Comparison of ENCODE assay signal across 9 mouse cellular contexts in the genomic region with DNA sequence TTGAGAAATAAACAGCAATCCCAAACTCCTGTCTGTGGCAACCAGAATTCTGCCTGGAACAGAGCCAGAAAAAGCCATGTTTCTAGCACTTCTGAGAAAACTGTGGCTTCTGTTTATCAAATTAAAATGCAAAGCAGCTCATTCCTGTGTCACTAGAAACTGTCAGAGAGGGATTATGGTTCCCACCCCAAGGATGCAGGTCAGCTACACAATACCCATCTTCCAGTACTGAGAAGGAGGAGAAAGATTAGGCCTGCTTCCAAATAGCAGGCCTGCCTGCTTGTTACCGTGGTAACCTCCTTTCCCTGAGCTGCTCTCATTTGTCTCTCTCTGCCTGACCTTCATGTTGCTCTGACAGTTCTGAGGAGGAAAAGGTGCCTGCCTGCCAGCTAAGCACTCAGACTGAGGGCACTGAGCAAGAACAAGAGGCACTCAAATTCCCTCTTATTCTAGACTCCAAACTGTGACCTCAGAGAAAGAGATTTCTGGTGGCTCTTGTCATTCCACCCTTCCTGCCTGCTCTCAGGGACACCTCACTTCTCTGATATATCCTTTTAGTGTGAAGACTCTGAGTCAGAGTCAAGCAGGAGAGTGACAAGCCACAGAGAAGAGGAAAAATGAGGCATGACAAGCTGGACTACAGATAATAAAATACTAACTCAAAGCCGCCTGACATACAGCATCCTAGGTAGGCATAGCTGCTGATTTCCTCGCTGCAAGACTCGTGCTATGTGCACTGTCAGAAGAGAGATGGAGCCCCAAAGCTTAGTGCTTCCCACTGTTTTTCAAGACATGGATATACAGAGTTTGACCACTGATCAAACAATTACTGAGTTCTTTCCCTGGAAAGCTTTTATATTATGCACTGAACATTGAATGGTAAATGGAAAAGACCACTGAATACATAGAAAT.
DNase-seq lines count a peak whose midpoint lies in the region; ATAC-seq and TF ChIP-seq lines count a peak whose summit lies in the region.
"Had no signal": no experiment of that assay in that cellular context is flagged by ENCODE, and none has a peak within 500 bp of the region (broad histone marks: within the 10 kb centered on the region; RNA-seq: fewer than 3 reads in every experiment).

No protein-coding gene starts in this region.

- H3K9ac ChIP-seq in MEL (ENCODE audit: control insufficient read depth, low read depth, low read length, poor library complexity, severe bottlenecking) = no peak overlapping the region
- peak overlapping the region; percentile 40 for H3K9ac ChIP-seq in forebrain, embryonic 14.5 days (ENCODE audit: low read length)
- no peak overlapping the region for H3K9ac ChIP-seq in hindbrain, embryonic 15.5 days

- no peak overlapping the region for H3K27ac ChIP-seq in MEL (ENCODE audit: control insufficient read depth, low read depth, low read length)
- peak overlapping the region; percentile 80 for H3K27ac ChIP-seq in forebrain, embryonic 14.5 days (ENCODE audit: low read depth, low read length)
- peak overlapping the region; percentile 85 for H3K27ac ChIP-seq in hindbrain, embryonic 15.5 days (replicated peaks)
- peak overlapping the region; percentile 19 for H3K27ac ChIP-seq in midbrain, embryonic 10.5 days (replicated peaks)

- peaks cover 3% of the 10 kb centered on the region; the same call in 1 of the 2 replicates for H3K79me2 ChIP-seq in MEL (ENCODE audit: control insufficient read depth, insufficient read depth, low read length, poor library complexity)

- no peaks in the 10 kb centered on the region for H3K27me3 ChIP-seq in MEL (ENCODE audit: control insufficient read depth in 1 of 2, insufficient read depth in 2 of 2, low read length in 2 of 2)
- no peaks in the 10 kb centered on the region for H3K27me3 ChIP-seq in forebrain, embryonic 14.5 days (replicated peaks; ENCODE audit: control insufficient read depth, insufficient read depth, low read length)
- no peaks in the 10 kb centered on the region for H3K27me3 ChIP-seq in hindbrain, embryonic 15.5 days
- H3K27me3 ChIP-seq in midbrain, embryonic 10.5 days (ENCODE audit: low read depth, poor library complexity, severe bottlenecking) = no peaks in the 10 kb centered on the region

- H3K36me3 ChIP-seq in MEL (ENCODE audit: control insufficient read depth in 1 of 2, insufficient read depth in 2 of 2, low read length in 2 of 2) = peaks cover 0 to 3% of the 10 kb centered on the region in 2 experiments; a peak in 1 of 4 replicates
- H3K36me3 ChIP-seq in forebrain, embryonic 14.5 days (ENCODE audit: control insufficient read depth, insufficient read depth, low read length) = no peaks in the 10 kb centered on the region
- H3K36me3 ChIP-seq in hindbrain, embryonic 15.5 days = no peaks in the 10 kb centered on the region
- peaks cover 17% of the 10 kb centered on the region for H3K36me3 ChIP-seq in midbrain, embryonic 10.5 days

- no peak for TF ChIP-seq RAD21 in MEL (IDR thresholded peaks at IDR 0.05; ENCODE audit: low read depth, low read length)

- H3K4me1 ChIP-seq in MEL (ENCODE audit: control insufficient read depth in 1 of 2, insufficient read depth in 2 of 2, low read length in 2 of 2) = peaks cover 2 to 9% of the 10 kb centered on the region in 2 experiments; a peak in 3 of 4 replicates
- peaks cover 38% of the 10 kb centered on the region for H3K4me1 ChIP-seq in forebrain, embryonic 14.5 days (ENCODE audit: control insufficient read depth, insufficient read depth, low read length)
- H3K4me1 ChIP-seq in hindbrain, embryonic 15.5 days (replicated peaks) = peaks cover 47% of the 10 kb centered on the region
- peaks cover 51% of the 10 kb centered on the region for H3K4me1 ChIP-seq in midbrain, embryonic 10.5 days

- DNase-seq in MEL (ENCODE audit: low read depth, low spot score) = peak; percentile 32
- peak; percentile 82 for DNase-seq in cerebellum, adult 11-12 months
- DNase-seq in forebrain, embryonic 14.5 days (ENCODE audit: low spot score) = peak; percentile 96
- DNase-seq in left cerebral cortex, adult 11 months (ENCODE audit: low spot score) = peak; percentile 61
- DNase-seq in midbrain, embryonic 10.5 days (ENCODE audit: low spot score) = peak; percentile 73
- DNase-seq in telencephalon, adult 2 months (ENCODE audit: low read depth, low spot score) = peak; percentile 67
- no peak for DNase-seq in spleen, adult 12 weeks (ENCODE audit: low spot score)

- ATAC-seq in forebrain, embryonic 14.5 days = peak; percentile 97
- ATAC-seq in hindbrain, embryonic 15.5 days (ENCODE audit: low FRiP score, low read depth) = peak; percentile 93

- TF ChIP-seq POLR2A in MEL (IDR thresholded peaks at IDR 0.05; ENCODE audit: control insufficient read depth in 1 of 2, insufficient read depth in 1 of 2, low read depth in 1 of 2, low read length in 2 of 2, poor library complexity in 1 of 2) = no peak

- no peaks in the 10 kb centered on the region for H3K9me3 ChIP-seq in MEL (replicated peaks; ENCODE audit: insufficient read depth, low read length)
- no peaks in the 10 kb centered on the region for H3K9me3 ChIP-seq in forebrain, embryonic 14.5 days (replicated peaks; ENCODE audit: control insufficient read depth, low read length)
- H3K9me3 ChIP-seq in hindbrain, embryonic 15.5 days = no peaks in the 10 kb centered on the region
- no peaks in the 10 kb centered on the region for H3K9me3 ChIP-seq in midbrain, embryonic 10.5 days (replicated peaks)
- H3K9me3 ChIP-seq: G1E had no signal

- H3K4me2 ChIP-seq in forebrain, embryonic 14.5 days (ENCODE audit: low read length) = peak overlapping the region; percentile 18
- peak overlapping the region; percentile 9; the same call in 1 of the 2 replicates for H3K4me2 ChIP-seq in hindbrain, embryonic 15.5 days

- 13% methylated on average over 4 of the region's 4 CpGs for WGBS in forebrain, embryonic 14.5 days
- WGBS in hindbrain, embryonic 15.5 days = 11% methylated on average over 4 of the region's 4 CpGs
- 37% methylated on average over 4 of the region's 4 CpGs for WGBS in midbrain, embryonic 10.5 days

- TF ChIP-seq CTCF in MEL (IDR thresholded peaks at IDR 0.05 in 2 of 3, conservative IDR thresholded peaks at IDR 0.05 in 1 of 3; ENCODE audit: control insufficient read depth in 1 of 3, insufficient read depth in 1 of 3, low read depth in 2 of 3, low read length in 3 of 3, poor library complexity in 1 of 3, severe bottlenecking in 1 of 3) = no peak

- H3K4me3 ChIP-seq in MEL (ENCODE audit: control insufficient read depth in 1 of 2, insufficient read depth in 1 of 2, low read depth in 2 of 2, low read length in 2 of 2) = no peak overlapping the region
- no peak overlapping the region for H3K4me3 ChIP-seq in forebrain, embryonic 14.5 days (ENCODE audit: low read depth, low read length)
- no peak overlapping the region for H3K4me3 ChIP-seq in hindbrain, embryonic 15.5 days
- H3K4me3 ChIP-seq in midbrain, embryonic 10.5 days = peak overlapping the region; percentile 5; the same call in 1 of the 2 replicates

- no peak for TF ChIP-seq EP300 in MEL (IDR thresholded peaks at IDR 0.05; ENCODE audit: low read depth in 1 of 2, low read length in 2 of 2)

TF ChIP-seq in MEL, 35 proteins besides CTCF, POLR2A, EP300 and RAD21:
- TF ChIP-seq SIN3A (IDR thresholded peaks at IDR 0.05; ENCODE audit: low read length) (no peak), CHD2 (IDR thresholded peaks at IDR 0.05; ENCODE audit: low read length) (no peak), TBP (IDR thresholded peaks at IDR 0.05; ENCODE audit: low read depth, low read length) (no peak), JUND (IDR thresholded peaks at IDR 0.05; ENCODE audit: low read depth, low read length) (no peak), ZC3H11A (IDR thresholded peaks at IDR 0.05; ENCODE audit: low read depth, low read length) (no peak), E2F4 (IDR thresholded peaks at IDR 0.05; ENCODE audit: borderline replicate concordance, low read depth, low read length) (no peak), TCF12 (IDR thresholded peaks at IDR 0.05; ENCODE audit: low read depth, low read length) (no peak), USF1 (IDR thresholded peaks at IDR 0.05; ENCODE audit: low read depth, low read length) (no peak)
